Mouse (Mus musculus) cerebellum, adult 2 months (tissue): ENCODE data around the gene Rasgef1b. TPM values are rescaled to one million over a fixed set of nuclear protein-coding genes. Genes with fewer than 3 reads are reported as not detected.

Source experiments
- DNase-seq, 2 experiments: peaks; one replicate each; pipeline ENCODE4 v3.0.0; 2021
- H3K27ac ChIP-seq: fragments of 200-500 bp; 2 replicates; pipeline ENCODE4 v1.5.1; 2012; ENCODE audit warnings: low read length, control low read depth, inconsistent platforms; ENCODE audit not compliant: insufficient read depth
- H3K27me3 ChIP-seq: fragments of 200-500 bp; 2 replicates; pipeline ENCODE4 v1.6.1; 2012; ENCODE audit warnings: inconsistent platforms, mild to moderate bottlenecking, low read length, moderate library complexity; ENCODE audit not compliant: control insufficient read depth, insufficient read depth
- H3K4me1 ChIP-seq: fragments of 200-500 bp; 2 replicates; pipeline ENCODE4 v1.6.1; 2011; ENCODE audit warnings: low read length; ENCODE audit not compliant: control insufficient read depth, insufficient read depth
- H3K4me3 ChIP-seq: fragments of 200-500 bp; replicated peaks from 2 replicates; pipeline ENCODE3; 2011; ENCODE audit warnings: mild to moderate bottlenecking, low read depth, low read length, control low read depth; ENCODE audit not compliant: insufficient read depth
- CTCF ChIP-seq: fragments of 200-500 bp; IDR thresholded peaks from 2 replicates; pipeline ENCODE4 v1.5.1; 2011; ENCODE audit warnings: low read depth, mild to moderate bottlenecking, control low read depth, low read length, moderate library complexity, borderline replicate concordance; ENCODE audit not compliant: insufficient read depth
- POLR2A ChIP-seq: fragments of 200-500 bp; IDR thresholded peaks from 2 replicates; pipeline ENCODE4 v1.6.1; 2011; ENCODE audit warnings: low read length, control low read depth, borderline replicate concordance; ENCODE audit not compliant: insufficient read depth
- WGBS: fragments of 180-500 bp; shearing (Covaris S2); methylation state at CpG from one replicate; pipeline ENCODE4 v1.1.7; 2018; 5-methylcytosine and 5-hydroxymethylcytosine counted together
- polyA plus RNA-seq: library from polyadenylated mRNA; depleted of rRNA; stranded (reverse); fragments of >200 nt; gene quantifications from 2 replicates; pipeline ENCODE4 v1.2.3, GENCODE M21; 2012

Rasgef1b gene
- polyA plus RNA-seq, 1 experiment: 19.6 TPM

GRCm38 (mm10) chr5:99723941-99724340, 4.9 kb downstream of the Rasgef1b start:
- WGBS: 82% methylated on average over 6 of the region's 6 CpGs
- no peaks in the 10 kb centered on the region for H3K27me3 ChIP-seq
- TF ChIP-seq POLR2A (no peak), CTCF (no peak)

GRCm38 (mm10) chr5:99722310-99722709, 6.6 kb downstream of the Rasgef1b start:
- H3K27ac ChIP-seq: no peak overlapping the region
- no peak overlapping the region for H3K4me3 ChIP-seq
- no peak for TF ChIP-seq CTCF
- no peak for TF ChIP-seq POLR2A
- 94% methylated on average over 2 of the region's 2 CpGs for WGBS
- no peaks in the 10 kb centered on the region for H3K4me1 ChIP-seq
- no peaks in the 10 kb centered on the region for H3K27me3 ChIP-seq
- DNase-seq: no peak

More at GRCm38 (mm10) chr5:99723941-99724340, 4.9 kb downstream of the Rasgef1b start:
- H3K27ac ChIP-seq: no peak overlapping the region
- no peak overlapping the region for H3K4me3 ChIP-seq
- no peaks in the 10 kb centered on the region for H3K4me1 ChIP-seq
- DNase-seq: no peak

GRCm38 (mm10) chr5:99720554-99720953, 8.3 kb downstream of the Rasgef1b start:
- H3K4me1 ChIP-seq: no peaks in the 10 kb centered on the region; the same call in 1 of the 2 replicates
- no peak overlapping the region for H3K4me3 ChIP-seq
- no peak for TF ChIP-seq CTCF
- TF ChIP-seq POLR2A: no peak
- WGBS: 88% methylated on average over 2 of the region's 2 CpGs
- H3K27ac ChIP-seq: no peak overlapping the region
- H3K27me3 ChIP-seq: no peaks in the 10 kb centered on the region
- no peak for DNase-seq

- no peak for DNase-seq
- WGBS: 79% methylated on average over 8 of the region's 8 CpGs
- Histone ChIP-seq H3K27ac (no peak overlapping the region), H3K27me3 (no peaks in the 10 kb centered on the region), H3K4me3 (no peak overlapping the region), H3K4me1 (peaks cover 5% of the 10 kb centered on the region; the same call in 1 of the 2 replicates)
- TF ChIP-seq POLR2A (no peak), CTCF (no peak)
Measured at GRCm38 (mm10) chr5:99717917-99718316, 10.9 kb downstream of the Rasgef1b start.

GRCm38 (mm10) chr5:99715281-99715744, 13.6 kb downstream of the Rasgef1b start:
- peak overlapping the region; percentile 91 for H3K27ac ChIP-seq
- TF ChIP-seq POLR2A (peak; percentile 28; the same call in 1 of the 2 replicates), CTCF (no peak)
- peak; percentile 69 to 81 for DNase-seq
- H3K4me1 ChIP-seq: peaks cover 5% of the 10 kb centered on the region; the same call in 1 of the 2 replicates
- no peaks in the 10 kb centered on the region for H3K27me3 ChIP-seq
- WGBS: 3% methylated on average over 5 of the region's 5 CpGs
- peak overlapping the region; percentile 35 for H3K4me3 ChIP-seq

GRCm38 (mm10) chr5:99711947-99712346, 16.9 kb downstream of the Rasgef1b start:
- Histone ChIP-seq H3K4me3 (no peak overlapping the region), H3K4me1 (peaks cover 5% of the 10 kb centered on the region; the same call in 1 of the 2 replicates), H3K27ac (no peak overlapping the region), H3K27me3 (no peaks in the 10 kb centered on the region)
- TF ChIP-seq CTCF: no peak
- no peak for TF ChIP-seq POLR2A
- DNase-seq: no peak
- WGBS: 99% methylated on average over 2 of the region's 2 CpGs

- H3K4me1 ChIP-seq: no peaks in the 10 kb centered on the region; the same call in 1 of the 2 replicates
- TF ChIP-seq POLR2A (no peak), CTCF (peak; percentile 57; the same call in 1 of the 2 replicates)
- no peaks in the 10 kb centered on the region for H3K27me3 ChIP-seq
- WGBS: 54% methylated on average over 6 of the region's 6 CpGs
- H3K27ac ChIP-seq: no peak overlapping the region
- DNase-seq: peak in 1 of 2 experiments; percentile 35
- no peak overlapping the region for H3K4me3 ChIP-seq
Measured at GRCm38 (mm10) chr5:99708706-99709105, 20.2 kb downstream of the Rasgef1b start.

GRCm38 (mm10) chr5:99707261-99707660, 21.6 kb downstream of the Rasgef1b start:
- Histone ChIP-seq H3K4me1 (peaks cover 8% of the 10 kb centered on the region), H3K27me3 (no peaks in the 10 kb centered on the region), H3K4me3 (no peak overlapping the region), H3K27ac (no peak overlapping the region)
- no peak for TF ChIP-seq POLR2A
- TF ChIP-seq CTCF: no peak
- no peak for DNase-seq
- 75% methylated on average over 6 of the region's 6 CpGs for WGBS
